Mouse (Mus musculus): ENCODE data around the gene Ikbke. TPM values are rescaled to one million over a fixed set of nuclear protein-coding genes. Genes with fewer than 3 reads are reported as not detected.
"Not testable (repeated sequence)": the region's sequence is repeated elsewhere in the genome, so short reads cannot be mapped to it uniquely, and the experiment has no call there.

The Ikbke gene
- total RNA-seq, 1 experiment from 2014 or later: 28.6 TPM

- peak; percentile 18; the same call in 1 of the 2 replicates for ATAC-seq (ENCODE audit: extremely low read depth, insufficient number of reproducible peaks, low FRiP score, poor library complexity, severe bottlenecking)
Observed at GRCm38 (mm10) chr1:131286803-131287202, 7.4 kb upstream of the Ikbke start.

- no peak for ATAC-seq (ENCODE audit: extremely low read depth, insufficient number of reproducible peaks, low FRiP score, poor library complexity, severe bottlenecking)
Observed at GRCm38 (mm10) chr1:131284616-131285015, 5.2 kb upstream of the Ikbke start.

- ATAC-seq (ENCODE audit: extremely low read depth, insufficient number of reproducible peaks, low FRiP score, poor library complexity, severe bottlenecking): no peak
Observed at GRCm38 (mm10) chr1:131284167-131284566, 4.8 kb upstream of the Ikbke start.

- ATAC-seq (ENCODE audit: extremely low read depth, insufficient number of reproducible peaks, low FRiP score, poor library complexity, severe bottlenecking): no peak
Observed at GRCm38 (mm10) chr1:131281731-131282130, 2.3 kb upstream of the Ikbke start.

- peak; percentile 39; the same call in 1 of the 2 replicates for ATAC-seq (ENCODE audit: extremely low read depth, insufficient number of reproducible peaks, low FRiP score, poor library complexity, severe bottlenecking)
Observed at GRCm38 (mm10) chr1:131280280-131280679, 874 bp upstream of the Ikbke start.

GRCm38 (mm10) chr1:131278606-131279455, 575 bp downstream of the Ikbke start:
- ATAC-seq (ENCODE audit: extremely low read depth, insufficient number of reproducible peaks, low FRiP score, poor library complexity, severe bottlenecking): no peak

GRCm38 (mm10) chr1:131276831-131277230, 2.6 kb downstream of the Ikbke start:
- 0 out of 2 replicates have a peak, but pooled peaks have one; percentile 6 for ATAC-seq (ENCODE audit: extremely low read depth, insufficient number of reproducible peaks, low FRiP score, poor library complexity, severe bottlenecking)

GRCm38 (mm10) chr1:131275577-131275976, 3.8 kb downstream of the Ikbke start:
- ATAC-seq (ENCODE audit: extremely low read depth, insufficient number of reproducible peaks, low FRiP score, poor library complexity, severe bottlenecking): no peak

- no peak for ATAC-seq (ENCODE audit: extremely low read depth, insufficient number of reproducible peaks, low FRiP score, poor library complexity, severe bottlenecking)
Observed at GRCm38 (mm10) chr1:131274725-131275539, 4.5 kb downstream of the Ikbke start.

GRCm38 (mm10) chr1:131269797-131270578, 9.4 kb downstream of the Ikbke start:
- ATAC-seq (ENCODE audit: extremely low read depth, insufficient number of reproducible peaks, low FRiP score, poor library complexity, severe bottlenecking): peak; percentile 68

- no peak for ATAC-seq (ENCODE audit: extremely low read depth, insufficient number of reproducible peaks, low FRiP score, poor library complexity, severe bottlenecking)
Observed at GRCm38 (mm10) chr1:131268776-131269175, 10.6 kb downstream of the Ikbke start.

GRCm38 (mm10) chr1:131263905-131264304, 15.5 kb downstream of the Ikbke start:
- ATAC-seq (ENCODE audit: extremely low read depth, insufficient number of reproducible peaks, low FRiP score, poor library complexity, severe bottlenecking): no peak

- peak; percentile 57 for ATAC-seq (ENCODE audit: extremely low read depth, insufficient number of reproducible peaks, low FRiP score, poor library complexity, severe bottlenecking)
Observed at GRCm38 (mm10) chr1:131260309-131260656, 19.1 kb downstream of the Ikbke start.

- ATAC-seq (ENCODE audit: extremely low read depth, insufficient number of reproducible peaks, low FRiP score, poor library complexity, severe bottlenecking): no peak
Observed at GRCm38 (mm10) chr1:131259632-131260308, 19.6 kb downstream of the Ikbke start.

- ATAC-seq (ENCODE audit: extremely low read depth, insufficient number of reproducible peaks, low FRiP score, poor library complexity, severe bottlenecking): no peak
Observed at GRCm38 (mm10) chr1:131257288-131257687, 22.1 kb downstream of the Ikbke start.

GRCm38 (mm10) chr1:131252516-131253250, 26.7 kb downstream of the Ikbke start:
- ATAC-seq (ENCODE audit: extremely low read depth, insufficient number of reproducible peaks, low FRiP score, poor library complexity, severe bottlenecking): not testable (repeated sequence)

- no peak for ATAC-seq (ENCODE audit: extremely low read depth, insufficient number of reproducible peaks, low FRiP score, poor library complexity, severe bottlenecking)
Observed at GRCm38 (mm10) chr1:131246433-131247395, 32.7 kb downstream of the Ikbke start.

All from neutrophil, adult 5-6 weeks (primary cell).